Mouse (Mus musculus) C2C12 (cell line): ENCODE measurements around the gene Ltb4r1.

Experiments used
- CEBPB ChIP-seq: IDR thresholded peaks from one replicate; pipeline ENCODE4 v1.6.1; 2011; ENCODE audit warnings: low read depth, mild to moderate bottlenecking, control low read depth, moderate library complexity
- CTCF ChIP-seq: IDR thresholded peaks from one replicate; pipeline ENCODE4 v1.5.1; 2011; ENCODE audit not compliant: control insufficient read depth, insufficient read depth, insufficient read length
- FOSL1 ChIP-seq: IDR thresholded peaks from one replicate; pipeline ENCODE4 v1.8.0; 2011; ENCODE audit warnings: mild to moderate bottlenecking, low read length; ENCODE audit not compliant: poor library complexity, insufficient read depth, severe bottlenecking
- MAX ChIP-seq: IDR thresholded peaks from one replicate; pipeline ENCODE4 v1.6.1; 2011; ENCODE audit warnings: mild to moderate bottlenecking, control low read depth
- MYOD1 ChIP-seq: IDR thresholded peaks from one replicate; pipeline ENCODE4 v1.6.1; 2011; ENCODE audit warnings: low read depth; ENCODE audit not compliant: control insufficient read depth, insufficient read length

DNA sequence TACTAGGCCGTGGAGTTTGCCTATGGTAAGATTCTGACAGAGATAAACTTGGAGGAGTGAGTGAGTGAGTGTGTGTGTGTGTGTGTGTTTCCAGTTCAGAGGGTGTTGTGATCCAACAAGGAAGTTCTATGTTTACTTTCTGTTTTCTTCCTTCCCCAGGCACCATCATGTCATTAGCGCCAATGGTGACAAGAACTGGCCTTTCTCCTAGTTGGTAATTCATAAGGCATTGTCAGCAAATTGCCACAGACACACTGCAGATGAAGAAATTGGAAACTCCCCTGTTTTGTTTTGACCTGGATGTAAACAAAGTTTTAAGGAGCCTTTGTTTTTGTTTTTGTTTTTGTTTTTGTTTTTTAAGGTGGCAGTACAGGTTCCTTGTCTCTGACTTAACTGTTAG, 27.7 kb downstream of the Ltb4r1 start:
- TF ChIP-seq CTCF (no peak), CEBPB (no peak), MAX (no peak), FOSL1 (no peak), MYOD1 (no peak)
